Mouse (Mus musculus) testis, adult 2 months (tissue): ENCODE data around the gene Bcas1.

Source experiments
- CTCF ChIP-seq: fragments of 200-500 bp; IDR thresholded peaks from 2 replicates; pipeline ENCODE4 v1.5.1; 2012; ENCODE audit warnings: low read depth, mild to moderate bottlenecking, inconsistent platforms, low read length, moderate library complexity; ENCODE audit not compliant: control insufficient read depth, insufficient read depth, insufficient replicate concordance
- POLR2A ChIP-seq: fragments of 200-500 bp; IDR thresholded peaks from 2 replicates; pipeline ENCODE4 v1.6.1; 2012; ENCODE audit warnings: low read depth, mild to moderate bottlenecking, inconsistent platforms, low read length, moderate library complexity; ENCODE audit not compliant: control insufficient read depth

DNA sequence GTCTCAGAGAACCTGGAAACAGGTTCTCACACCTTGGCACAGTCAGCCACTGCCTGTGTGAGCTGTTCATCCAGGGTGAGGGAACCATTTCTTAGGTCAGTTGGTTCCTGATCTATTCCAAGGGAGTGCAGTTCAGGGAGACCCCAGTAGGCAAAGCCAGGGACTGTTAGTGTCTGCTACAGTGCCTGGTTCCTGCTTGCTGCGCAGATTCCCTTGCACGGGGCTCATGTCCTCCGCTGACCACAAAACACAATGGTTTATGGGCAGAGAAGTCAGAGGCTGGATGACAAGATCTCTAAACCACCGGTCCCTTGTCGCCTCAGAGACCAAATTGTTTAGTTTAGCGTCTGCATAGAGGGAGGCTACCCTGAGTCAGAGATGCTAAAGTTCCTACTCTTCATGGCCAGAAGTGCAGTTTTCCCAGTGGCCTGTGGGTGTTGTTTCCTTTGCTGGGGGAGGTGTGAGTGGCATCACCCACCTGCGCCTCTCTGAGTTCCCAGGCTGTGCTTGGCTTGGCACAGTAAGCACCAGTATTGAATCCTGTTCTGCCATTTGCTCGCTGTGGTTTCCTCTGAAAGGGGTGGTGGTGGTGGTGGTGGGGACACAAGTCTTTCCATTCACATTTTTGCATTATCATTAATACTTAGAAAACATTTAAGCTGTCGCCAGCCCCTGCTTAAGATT lies 120.9 kb downstream of the Bcas1 start:
- TF ChIP-seq CTCF (no peak), POLR2A (no peak)
